Mouse (Mus musculus): ENCODE data around the gene Hmg20a.
A peak's percentile ranks its signal among the peaks of the same experiment; 100 is the strongest.

Hmg20a gene

DNA sequence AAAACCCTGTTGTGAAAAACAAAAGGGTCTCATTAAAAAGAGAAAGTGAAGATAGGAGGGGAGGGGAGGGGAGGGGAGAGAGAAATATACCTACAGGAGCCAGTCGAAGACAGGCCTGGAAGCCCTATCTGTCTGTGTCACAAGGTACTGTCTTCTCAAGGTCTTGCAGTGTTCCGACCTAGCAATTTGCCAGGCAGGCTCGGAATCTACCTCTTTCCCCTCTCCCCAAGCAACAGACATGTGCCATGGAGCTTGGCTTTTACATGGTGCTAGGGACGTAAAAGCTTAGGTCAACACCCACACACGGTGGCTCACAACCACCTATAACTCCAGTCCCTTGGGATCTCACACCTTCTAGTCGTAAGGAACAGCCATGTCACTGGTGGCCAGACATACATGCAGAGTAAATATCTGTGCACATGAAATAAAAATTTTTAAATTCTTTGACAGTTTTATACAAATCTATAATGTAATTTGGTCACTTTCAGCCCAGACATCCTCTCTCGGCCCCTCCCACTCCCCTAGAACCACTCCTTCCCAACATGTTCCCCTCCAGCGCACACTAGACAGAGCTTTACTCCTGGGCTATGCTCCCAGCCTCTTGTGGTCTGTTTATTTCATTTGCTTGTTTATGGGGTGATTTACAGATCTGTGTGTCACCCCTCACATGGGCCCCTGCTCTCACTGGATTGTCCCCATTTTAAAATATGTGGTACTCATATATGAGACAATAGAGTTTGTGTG, 81.1 kb downstream of the Hmg20a start:
- DNase-seq (ENCODE audit: low spot score) = no peak

DNA sequence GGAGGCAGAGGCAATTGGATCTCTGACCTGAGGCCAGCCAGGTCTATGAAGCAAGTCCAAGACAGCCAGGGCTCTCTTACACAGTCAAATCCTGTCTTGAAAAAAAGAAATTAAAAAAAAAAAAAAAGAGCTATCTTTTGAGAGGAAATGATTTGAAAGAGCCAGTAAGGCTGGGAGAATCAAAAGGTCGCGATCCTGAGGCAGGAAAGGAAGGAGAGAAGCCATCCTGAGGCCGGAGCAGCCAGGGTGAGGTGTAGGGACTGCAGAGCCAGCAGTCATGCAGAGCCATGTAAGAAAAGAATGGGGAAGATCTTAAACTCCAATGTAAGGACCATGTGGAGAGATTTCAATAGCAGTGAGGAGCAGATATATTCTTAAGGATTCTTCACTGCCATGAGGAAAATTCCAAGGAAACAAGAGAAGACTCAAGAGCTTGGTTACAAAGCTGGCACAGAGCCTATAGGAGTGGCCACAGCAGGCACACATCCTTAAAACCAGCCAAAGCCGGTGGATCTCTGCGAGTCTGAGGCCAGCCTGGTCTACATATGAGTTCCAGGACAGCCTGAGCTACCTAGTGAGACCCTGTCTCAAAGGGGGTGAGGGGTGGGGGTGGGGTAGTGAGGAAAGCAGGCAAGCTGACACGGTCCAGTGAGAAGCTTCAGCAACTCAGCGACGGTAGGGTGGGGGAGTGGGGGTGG, 82.6 kb downstream of the Hmg20a start:
- DNase-seq (ENCODE audit: low spot score) = no peak

DNA sequence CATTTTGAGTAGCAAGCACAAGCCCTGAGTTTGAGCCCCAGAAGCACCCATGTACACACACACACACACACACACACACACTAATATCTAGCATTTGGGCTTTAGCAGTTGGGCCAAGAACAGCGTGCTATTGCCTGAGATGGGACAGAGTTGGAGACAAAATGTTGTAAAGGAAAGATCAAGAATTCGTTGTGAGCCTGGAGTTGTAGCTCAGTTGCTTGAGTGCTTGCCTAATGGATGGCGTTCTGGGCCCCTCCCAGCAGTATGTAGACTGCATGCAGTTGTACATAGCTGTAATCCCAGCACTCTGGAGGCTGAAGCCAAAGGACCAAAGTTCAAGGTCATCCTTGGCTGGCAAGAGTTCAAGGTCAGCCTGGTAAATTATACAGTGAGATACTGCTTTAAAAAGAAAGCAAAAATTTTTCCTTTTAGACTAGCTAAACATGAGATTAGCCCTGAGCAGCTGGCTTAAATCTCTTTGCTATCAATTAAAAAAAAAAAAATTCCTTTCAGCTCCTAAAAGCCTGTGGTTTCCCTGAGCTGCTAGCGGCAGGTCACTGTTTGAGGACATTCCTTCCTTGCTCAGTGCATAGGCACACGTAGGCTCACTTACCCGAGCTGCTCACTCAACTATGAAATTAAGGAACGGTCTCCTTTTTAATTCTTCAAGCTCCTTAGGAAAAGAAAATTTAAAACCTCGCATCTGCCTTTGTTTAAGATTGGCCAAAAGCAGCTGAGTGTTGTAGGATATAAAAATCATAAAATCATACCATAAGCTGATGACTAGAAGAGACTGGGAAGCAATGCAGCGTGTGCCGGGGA, 83.5 kb downstream of the Hmg20a start:
- peak; percentile 51 for DNase-seq (ENCODE audit: low spot score)

DNA sequence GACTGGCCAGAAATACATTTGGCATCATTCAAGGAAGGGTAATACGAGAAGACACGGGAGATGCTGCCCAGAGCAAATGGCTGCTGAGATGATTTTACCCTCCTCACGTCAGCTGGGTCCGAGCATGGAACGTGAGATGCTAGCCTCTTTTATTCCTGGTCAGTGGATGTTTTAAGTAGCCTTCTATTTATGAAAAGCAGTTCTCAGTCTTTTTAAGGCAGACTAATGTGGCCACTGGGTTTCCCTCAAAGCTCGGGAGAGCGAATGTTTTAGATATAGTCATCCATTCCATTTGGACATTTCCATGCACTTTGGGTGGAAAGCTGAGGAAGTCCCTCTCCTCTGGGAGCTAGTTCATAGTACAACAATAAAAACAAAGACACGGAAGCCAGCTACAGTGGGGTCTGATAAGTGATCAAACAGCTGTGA, 84.1 kb downstream of the Hmg20a start:
- DNase-seq (ENCODE audit: low spot score) = no peak

DNA sequence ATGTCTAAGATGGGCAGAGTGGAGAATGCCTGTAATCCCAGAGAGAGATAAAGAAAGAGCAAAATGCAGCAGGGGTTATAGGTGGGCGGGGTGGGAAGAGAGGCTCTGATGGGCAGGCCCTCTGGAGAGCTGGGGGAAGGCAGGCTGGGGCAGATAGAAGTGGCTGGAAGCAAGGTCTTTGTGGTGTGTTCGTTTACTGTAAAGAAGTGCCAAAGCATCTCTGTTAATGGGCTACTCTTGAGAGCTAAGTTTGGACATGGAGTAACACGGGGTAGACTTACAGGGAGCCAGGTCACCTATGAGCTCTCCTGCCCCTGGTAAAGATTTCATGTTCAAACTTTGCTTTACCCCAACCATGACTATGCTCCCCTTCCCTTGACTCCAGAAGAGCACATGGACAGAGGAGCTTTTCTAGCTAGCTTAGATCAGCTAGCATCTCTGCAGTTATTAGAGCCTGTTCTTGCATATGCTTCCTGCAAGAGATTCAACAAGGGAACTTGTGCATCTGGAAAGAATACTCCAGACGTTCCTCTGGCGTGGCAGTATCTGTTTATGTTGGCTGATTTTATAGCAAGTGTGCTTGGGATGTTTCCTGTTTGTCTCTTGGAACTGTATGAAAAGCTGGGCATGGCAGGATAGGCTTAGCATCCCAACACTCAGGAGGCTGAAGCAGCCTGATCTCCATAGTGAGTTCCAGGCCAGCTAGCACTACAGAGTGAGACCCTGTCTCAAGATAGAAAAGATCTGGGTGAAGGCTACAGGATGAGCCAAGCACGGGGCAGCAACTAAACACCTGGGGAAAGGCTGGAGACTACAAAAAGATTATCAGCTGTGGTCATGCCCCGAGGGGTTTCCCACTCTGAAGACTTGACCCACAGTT, 85.5 kb downstream of the Hmg20a start:
- no peak for DNase-seq (ENCODE audit: low spot score)

DNA sequence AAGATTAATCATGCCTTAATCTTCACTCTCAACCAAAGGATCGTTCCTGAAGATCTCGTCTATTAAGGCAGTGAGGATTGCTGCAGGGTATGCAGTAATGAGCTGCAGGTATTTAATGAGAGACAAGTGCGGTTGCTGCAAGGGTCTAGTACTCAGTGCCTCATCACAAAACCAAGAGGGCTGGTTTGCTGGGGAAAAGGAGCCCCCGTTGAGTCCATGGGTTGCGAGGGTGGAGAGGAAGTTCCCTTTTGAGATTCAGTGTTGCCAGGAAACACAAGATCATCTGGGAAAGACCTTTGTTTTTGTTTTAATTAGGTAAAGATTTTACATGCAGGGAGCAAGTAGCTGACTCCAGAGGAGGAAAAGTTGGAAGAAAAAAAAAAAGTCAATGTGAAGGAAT, 86.1 kb downstream of the Hmg20a start:
- no peak for DNase-seq (ENCODE audit: low spot score)

DNA sequence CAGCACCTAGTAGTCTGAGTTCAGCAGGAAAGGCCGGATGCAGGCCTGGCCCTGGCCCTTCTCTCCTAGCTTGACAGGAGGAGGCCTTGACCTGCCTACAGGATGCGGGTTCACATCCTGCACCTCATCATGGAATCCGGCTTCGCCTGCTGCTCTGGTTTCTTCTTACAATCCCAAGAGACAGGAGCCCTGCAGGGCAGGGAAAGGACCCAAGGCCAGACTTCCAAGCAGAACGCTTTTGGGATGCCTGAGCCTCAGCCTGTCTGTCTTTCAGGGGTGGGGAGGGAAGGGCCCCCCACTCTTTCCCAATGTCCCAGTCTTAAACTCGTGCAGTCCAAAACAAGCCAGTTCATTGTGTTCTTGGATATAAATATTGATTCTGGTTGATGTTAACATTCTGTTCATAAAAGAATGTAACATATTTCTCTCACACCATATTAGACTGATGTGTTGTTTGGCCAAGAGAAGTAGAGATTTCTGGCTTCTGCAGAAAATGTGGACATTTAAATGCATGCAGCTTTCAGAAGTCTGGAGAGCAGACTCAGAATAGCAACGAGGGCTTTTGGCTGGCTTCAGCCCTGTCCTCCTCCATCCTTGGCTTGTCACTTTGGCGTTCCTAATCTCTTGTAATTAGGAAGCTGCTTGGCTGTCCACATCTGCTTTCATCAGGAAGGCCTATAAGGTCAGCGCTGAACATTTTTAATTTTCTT, 86.8 kb downstream of the Hmg20a start:
- DNase-seq (ENCODE audit: low spot score) = peak; percentile 14

DNA sequence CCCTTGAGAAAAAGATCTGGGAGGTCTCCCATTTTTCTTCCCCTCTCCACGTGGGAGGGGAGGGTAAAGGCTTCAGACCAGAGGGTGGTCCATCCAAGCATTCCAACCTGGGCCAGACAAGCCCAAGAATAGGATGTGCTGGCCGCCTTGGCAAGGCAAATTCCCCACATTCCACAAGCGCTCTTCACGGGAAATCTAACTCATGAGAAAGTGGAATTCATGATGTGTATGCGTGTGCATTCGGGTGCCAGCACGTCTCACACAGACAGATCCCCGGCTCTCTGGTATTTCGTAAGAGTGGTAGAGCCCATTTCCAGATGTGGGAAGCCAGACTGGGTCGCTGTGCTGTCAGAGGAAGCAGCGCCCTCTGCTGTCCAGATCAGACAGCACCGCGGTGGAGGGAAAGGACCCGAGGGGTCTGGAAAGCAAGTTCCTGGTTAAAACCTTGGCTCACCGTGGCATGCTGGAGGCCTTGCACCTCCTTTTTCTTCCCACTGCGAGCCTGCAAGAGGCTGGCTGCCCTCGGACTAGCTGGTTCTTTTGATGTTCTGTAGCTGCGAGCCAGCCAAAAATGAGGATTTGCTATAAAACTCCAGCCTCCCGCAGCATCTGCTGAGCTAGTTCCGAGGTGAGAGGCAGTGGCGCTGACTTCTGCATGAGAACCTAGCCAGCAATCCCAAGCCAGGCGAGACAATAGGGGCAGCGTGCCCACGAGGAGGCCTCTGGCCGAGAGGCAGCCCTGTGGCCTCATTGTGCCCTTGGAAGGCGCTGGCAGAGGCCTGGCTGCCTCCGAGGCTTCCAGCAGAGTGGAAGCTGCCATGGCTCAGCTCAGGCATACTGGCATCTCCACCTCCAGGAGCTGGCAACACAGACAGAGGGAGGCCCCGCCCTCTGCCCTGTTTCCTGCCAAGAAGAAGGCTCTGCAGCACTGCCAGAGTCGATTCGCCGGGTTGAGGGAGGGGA, 87.7 kb downstream of the Hmg20a start:
- DNase-seq (ENCODE audit: low spot score) = peak; percentile 91

DNA sequence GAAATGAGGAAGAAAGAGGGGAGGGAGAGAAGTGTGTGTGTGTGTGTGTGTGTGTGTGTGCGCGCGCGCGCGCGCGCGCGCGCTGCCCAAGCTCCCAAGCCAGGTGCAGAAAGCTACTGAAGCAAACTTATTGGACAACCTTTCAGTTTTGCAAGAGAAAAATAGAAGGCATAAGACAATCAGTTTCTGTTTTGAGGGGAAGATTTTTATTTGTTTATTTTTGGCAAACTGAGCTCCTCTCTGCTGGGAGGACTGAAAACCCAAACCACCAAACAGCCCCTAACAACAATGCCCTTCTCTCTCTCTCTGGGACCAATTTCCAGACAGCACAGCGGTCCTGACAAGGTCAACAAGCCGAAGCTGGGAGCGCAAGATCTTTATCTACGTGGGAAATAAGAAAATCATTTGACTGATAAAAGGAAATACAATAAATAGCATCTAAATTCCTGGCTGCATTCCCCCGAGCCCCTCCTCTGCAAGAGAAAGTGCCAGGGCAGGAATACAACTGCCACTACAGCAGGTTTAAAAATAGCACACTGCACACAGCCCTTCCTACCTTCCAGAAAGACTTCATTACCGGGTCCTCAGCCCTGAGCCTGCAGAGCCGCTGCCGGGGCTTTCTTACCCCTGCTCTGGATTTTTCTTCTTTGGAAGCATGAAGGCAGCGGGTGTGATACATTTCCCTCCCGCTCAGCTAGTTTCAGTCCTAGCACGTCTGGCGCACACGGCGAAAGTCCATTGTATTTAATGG, 88.7 kb downstream of the Hmg20a start:
- peak; percentile 22 for DNase-seq (ENCODE audit: low spot score)

DNA sequence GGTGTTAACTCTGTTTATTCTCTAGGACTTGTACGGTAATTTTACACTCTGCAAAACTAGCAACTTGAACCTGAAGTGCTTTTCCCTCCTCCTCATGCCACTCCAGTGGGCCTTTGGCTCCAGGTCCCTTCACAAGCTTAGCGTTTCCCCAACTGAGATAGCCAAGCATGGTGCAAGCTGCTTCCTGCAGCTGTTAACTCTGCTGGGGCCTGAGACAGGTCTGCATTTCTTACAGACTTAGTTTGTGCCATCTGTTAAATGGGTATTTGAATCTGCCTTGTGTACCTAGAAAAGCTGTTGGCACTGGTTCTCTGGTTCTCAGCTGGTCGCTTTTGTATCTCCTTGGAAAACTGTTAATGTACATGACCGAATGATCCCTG, 89.3 kb downstream of the Hmg20a start:
- DNase-seq (ENCODE audit: low spot score) = no peak

DNA sequence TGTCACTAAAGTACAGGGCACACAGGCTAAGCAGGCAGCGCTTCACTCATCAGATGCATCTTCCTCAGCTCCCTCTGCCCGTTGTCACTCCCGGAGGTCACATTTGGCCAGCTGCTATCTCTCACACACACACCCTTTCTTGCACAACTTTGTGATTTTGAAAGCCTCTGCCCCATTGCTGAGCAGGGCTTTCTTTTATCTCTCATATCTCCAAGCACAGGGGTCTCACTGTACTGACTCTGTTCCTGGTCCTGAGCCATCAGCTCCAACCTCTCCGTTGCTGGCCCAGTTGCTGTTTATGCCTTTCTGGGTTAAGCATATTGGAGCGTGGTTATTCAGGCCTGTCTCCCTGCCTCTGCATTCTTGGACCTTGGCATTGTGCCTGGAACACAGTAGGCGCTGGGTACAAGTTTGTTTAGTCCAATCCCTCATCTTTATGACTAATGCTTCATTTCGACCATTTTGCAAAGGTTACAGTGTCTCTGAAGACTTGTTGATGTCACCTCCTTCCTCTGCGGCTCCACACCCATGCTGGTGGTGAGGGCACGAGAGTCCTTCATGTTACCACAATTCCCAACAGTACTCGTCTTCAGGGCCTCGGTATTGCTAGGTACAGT, 90.5 kb downstream of the Hmg20a start:
- DNase-seq (ENCODE audit: low spot score) = peak; percentile 21

DNA sequence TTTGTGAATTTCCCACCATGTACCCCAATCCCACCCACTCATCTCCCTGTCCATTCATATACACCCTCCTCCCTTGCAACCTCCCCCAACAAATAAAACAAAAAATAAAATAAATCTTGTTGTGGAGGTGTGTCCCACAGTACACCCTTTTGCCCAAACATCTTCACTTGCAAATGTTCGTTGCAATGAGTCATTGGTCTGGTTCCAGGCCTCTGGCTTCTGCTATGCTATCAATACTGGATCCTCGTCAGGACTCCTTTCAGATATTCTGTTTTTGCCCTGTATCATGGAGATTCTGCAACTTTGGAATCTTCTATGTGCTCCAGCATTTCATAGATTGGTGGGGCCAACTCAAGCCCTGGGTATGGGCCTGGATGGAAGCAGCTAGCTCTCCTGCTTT, 91.9 kb downstream of the Hmg20a start:
- no peak for DNase-seq (ENCODE audit: low spot score)

DNA sequence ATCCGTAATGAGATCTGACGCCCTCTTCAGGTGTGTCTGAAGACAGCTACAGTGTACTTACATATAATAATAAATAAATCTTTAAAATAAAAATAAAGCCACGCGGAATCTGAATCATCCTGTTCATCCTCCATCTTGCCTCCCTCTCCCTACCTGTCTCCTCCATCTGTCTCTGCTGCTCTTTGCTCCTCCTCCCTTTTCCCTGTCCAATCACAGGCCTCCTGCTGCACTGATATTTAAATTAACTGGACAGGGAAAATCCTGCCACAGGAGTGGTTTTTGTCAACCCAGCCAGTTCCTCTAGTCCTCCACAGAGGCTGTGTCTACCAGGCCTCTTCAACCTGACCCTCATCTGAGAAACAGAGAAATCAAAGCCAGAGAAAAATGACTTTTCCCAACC, 94.1 kb downstream of the Hmg20a start:
- DNase-seq (ENCODE audit: low spot score) = no peak

DNA sequence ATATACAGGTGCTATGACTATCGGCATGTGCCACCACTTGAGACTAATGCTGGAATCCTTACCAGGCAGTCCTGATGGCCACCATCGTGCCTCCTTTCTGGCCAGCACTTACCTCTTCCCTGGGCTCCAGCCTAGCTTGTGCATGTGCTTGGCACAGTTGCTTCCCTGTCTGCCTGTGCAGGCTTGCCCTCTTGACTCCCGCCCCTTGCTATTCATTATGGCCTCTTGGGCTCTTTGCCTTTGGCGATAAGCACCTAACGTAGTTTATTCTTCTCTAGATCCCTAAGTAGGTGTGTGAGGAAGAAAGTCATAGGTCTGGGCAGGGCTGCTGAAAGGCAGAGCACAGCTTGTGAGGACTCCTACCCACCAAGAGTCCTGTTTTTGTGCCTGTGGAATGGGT, 96.7 kb downstream of the Hmg20a start:
- DNase-seq (ENCODE audit: low spot score) = no peak

DNA sequence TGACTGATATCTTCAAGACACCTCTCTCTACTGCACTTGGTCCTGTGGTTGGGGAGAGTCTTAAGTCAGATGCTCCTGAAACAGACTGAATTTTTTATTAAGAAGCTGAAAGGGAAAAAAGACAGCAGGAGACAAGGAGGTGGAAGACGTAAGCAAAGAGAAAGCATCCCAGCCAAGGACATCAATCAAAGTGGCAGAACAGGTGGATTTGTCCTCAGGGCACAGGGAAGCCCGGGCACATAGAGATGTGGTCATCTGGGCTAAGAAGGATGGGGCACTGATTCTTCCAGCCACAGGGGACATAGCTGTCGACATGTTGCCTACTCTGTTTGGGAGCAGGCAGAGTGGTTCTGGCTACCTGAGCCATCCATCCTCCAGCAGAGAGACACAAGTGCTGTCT, 97.8 kb downstream of the Hmg20a start:
- DNase-seq (ENCODE audit: low spot score) = no peak

DNA sequence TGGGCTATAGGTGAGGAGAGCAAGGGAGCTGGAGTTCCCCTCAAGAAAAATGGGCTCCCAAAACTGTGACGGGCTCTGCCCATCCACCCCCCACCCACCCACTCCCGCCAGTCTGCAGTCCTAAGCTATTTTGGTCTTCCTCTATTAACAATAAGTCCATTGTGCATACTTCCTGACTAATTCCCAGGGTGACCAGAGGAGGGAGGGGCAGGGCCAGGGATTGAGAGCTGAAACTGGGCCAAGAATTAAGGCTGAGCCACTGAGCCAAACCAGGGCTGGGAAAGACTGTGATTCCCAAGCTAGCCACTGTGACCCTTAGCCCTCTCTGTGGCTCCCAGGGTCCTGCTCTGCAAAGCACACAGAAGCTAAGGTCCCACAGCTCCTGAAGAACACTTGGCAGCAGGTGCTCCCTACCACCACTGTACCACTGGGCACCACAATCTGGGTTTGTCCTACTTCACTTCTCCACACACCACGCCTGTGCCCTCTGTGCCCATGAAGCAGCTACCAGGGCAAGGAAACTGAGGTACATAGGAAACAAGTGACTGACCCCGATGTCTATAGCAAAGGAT, 98.4 kb downstream of the Hmg20a start:
- DNase-seq (ENCODE audit: low spot score) = peak; percentile 21

DNA sequence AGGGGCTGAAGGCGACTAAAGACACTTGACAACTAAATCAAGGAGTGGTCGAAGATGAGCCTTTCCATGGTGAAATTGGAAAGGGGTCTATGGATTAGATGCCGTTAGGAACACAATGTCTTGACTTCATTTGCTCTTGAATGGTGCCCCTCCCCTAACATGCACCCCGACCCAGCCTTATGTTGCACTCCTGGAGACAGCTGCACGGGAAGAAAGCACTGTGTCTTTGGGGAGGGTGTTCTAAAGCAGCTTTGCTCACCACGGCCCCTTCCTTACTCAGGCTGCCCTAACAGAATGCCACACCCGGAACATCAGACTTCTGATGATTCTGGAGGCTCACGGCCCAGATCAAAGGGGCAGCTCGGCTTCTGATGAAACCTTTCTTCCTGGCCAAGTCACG, 103.9 kb downstream of the Hmg20a start:
- DNase-seq (ENCODE audit: low spot score) = no peak

DNA sequence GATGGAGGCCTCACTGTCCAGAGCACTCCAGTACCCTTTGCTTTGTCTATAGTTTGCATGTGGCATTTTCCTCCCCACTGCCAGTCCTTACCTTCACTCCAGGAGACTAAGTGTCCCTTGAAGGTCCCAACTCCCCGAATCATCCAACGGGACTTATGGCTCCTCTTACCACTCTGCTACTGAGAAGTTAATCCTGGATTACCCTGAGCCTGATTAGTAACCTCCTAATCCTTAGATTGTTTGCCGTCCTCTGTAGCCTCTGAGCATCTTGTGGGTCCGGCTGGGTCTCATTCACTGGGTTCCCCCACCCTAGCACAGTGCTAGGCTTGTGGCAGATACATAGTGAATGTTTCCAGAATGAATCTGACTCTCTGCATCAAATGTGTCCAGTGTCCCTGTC, 109.5 kb downstream of the Hmg20a start:
- DNase-seq (ENCODE audit: low spot score) = no peak

DNA sequence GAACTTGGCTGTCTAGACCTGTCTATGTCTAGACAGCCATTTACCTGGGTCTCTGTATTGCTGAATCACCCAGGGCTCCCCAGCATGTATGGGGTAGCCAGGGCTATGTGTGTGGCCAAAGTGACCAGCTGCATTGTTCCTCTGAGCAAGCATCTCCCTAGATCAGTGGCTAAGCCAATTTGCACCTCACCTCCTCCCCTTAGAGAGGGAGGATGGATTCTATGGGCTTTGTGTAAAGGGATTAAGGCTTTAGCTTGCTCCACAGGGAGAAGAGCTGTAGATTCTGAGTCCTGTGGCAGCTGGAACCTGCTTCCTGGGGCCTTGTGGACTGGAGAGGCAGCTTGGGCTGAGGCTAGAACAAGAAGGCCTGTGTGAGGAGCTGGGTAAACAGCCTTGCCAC, 113.6 kb downstream of the Hmg20a start:
- DNase-seq (ENCODE audit: low spot score) = no peak
